9 mouse cellular contexts compared by ENCODE assay signal in genomic region chr2:128312084-128312594, GRCm38 (mm10).
A peak's percentile ranks its signal among the peaks of the same experiment; 100 is the strongest.
DNase-seq lines count a peak whose midpoint lies in the region; ATAC-seq lines count a peak whose summit lies in the region.
"Had no signal": no experiment of that assay in that cellular context is flagged by ENCODE, and none has a peak within 500 bp of the region (broad histone marks: within the 10 kb centered on the region; RNA-seq: fewer than 3 reads in every experiment).

No protein-coding gene starts in this region.

- DNase-seq in Muller cell, postnatal 12 days (ENCODE audit: inconsistent ontology term): peak; percentile 69
- peak; percentile 43 for DNase-seq in cerebellum, adult 8-10 months
- DNase-seq in gastrocnemius, adult 18-20 months (ENCODE audit: low spot score): peak; percentile 89
- peak; percentile 55 for DNase-seq in hindbrain, embryonic 11.5 days (ENCODE audit: low spot score)
- DNase-seq in layer of hippocampus, adult 9-11 months: peak; percentile 55
- peak; percentile 69 for DNase-seq in lung, postnatal 14 days
- DNase-seq in right cerebral cortex, adult 2 months (ENCODE audit: low spot score in 2 of 2): peak; percentile 69 to 71
- DNase-seq in c-Kit-positive CD71-positive TER-119-positive erythroid progenitor cells, embryonic 14.5 days (ENCODE audit: low spot score): no peak

- no peak for ATAC-seq in hindbrain, embryonic 11.5 days (ENCODE audit: low FRiP score)

- no peaks in the 10 kb centered on the region for H3K4me1 ChIP-seq in hindbrain, embryonic 11.5 days (replicated peaks; ENCODE audit: control insufficient read depth, insufficient read depth, low read length)

- no peaks in the 10 kb centered on the region for H3K36me3 ChIP-seq in hindbrain, embryonic 11.5 days (ENCODE audit: control insufficient read depth, insufficient read depth, low read length)

- H3K4me3 ChIP-seq in hindbrain, embryonic 11.5 days (ENCODE audit: low read depth, low read length): peak overlapping the region; percentile 16
- H3K4me3 ChIP-seq: erythroblast, embryonic 14.5 days had no signal

- H3K4me2 ChIP-seq in hindbrain, embryonic 11.5 days (replicated peaks; ENCODE audit: low read depth, low read length): peak overlapping the region; percentile 34

- peak overlapping the region; percentile 34; the same call in 1 of the 2 replicates for H3K9ac ChIP-seq in hindbrain, embryonic 11.5 days (ENCODE audit: low read depth, low read length)

- no peaks in the 10 kb centered on the region for H3K27me3 ChIP-seq in hindbrain, embryonic 11.5 days (ENCODE audit: control insufficient read depth, insufficient read depth, low read length)

- WGBS in hindbrain, embryonic 11.5 days: 4% methylated on average over 14 of the region's 14 CpGs

- no peak overlapping the region for H3K27ac ChIP-seq in hindbrain, embryonic 11.5 days (ENCODE audit: low read depth, low read length)

- no peaks in the 10 kb centered on the region for H3K9me3 ChIP-seq in hindbrain, embryonic 11.5 days (ENCODE audit: control insufficient read depth, low read length)
